Mouse (Mus musculus): ENCODE data around the gene Trim27.

GRCm38 (mm10) chr13:21160041-21160511 lies 19.2 kb upstream of the Trim27 start:
- no peak for TF ChIP-seq CTCF (IDR thresholded peaks at IDR 0.05; ENCODE audit: low read depth)
- TF ChIP-seq EP300 (optimal IDR thresholded peaks at IDR 0.05), result no peak
